Mouse (Mus musculus): ENCODE data around the gene Prkci. TPM values are rescaled to one million over a fixed set of nuclear protein-coding genes. Genes with fewer than 3 reads are reported as not detected.
A peak's percentile ranks its signal among the peaks of the same experiment; 100 is the strongest.

The Prkci gene
- total RNA-seq, 2 experiments from 2014 or later: 64.8 to 66.3 TPM

GRCm38 (mm10) chr3:31038689-31039088 is 43.1 kb downstream of the Prkci start:
- DNase-seq (ENCODE audit: low spot score in 2 of 2): no peak

GRCm38 (mm10) chr3:31042992-31043391 is 47.4 kb downstream of the Prkci start:
- DNase-seq (ENCODE audit: low spot score in 2 of 2): no peak

DNA sequence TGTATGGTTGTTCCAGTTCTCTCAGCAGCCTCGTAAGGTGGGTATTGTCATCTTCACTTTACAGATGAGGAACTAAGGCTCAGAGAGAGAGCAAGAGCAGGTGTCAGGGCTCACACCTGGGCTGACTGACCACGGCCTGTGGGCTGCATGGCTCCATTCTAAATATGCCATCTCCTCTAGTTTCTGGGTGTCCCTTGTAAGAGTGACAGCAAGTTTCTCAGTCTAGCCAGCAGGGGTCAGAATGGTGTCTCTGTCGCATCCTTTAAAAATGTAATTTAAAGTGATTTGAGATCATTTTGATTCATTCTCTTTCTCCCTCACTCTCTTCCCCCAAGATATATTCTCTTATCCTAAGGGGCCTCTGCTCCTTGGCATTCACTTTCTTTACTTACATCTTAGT is 51.7 kb downstream of the Prkci start:
- DNase-seq (ENCODE audit: low spot score in 2 of 2): no peak

DNA sequence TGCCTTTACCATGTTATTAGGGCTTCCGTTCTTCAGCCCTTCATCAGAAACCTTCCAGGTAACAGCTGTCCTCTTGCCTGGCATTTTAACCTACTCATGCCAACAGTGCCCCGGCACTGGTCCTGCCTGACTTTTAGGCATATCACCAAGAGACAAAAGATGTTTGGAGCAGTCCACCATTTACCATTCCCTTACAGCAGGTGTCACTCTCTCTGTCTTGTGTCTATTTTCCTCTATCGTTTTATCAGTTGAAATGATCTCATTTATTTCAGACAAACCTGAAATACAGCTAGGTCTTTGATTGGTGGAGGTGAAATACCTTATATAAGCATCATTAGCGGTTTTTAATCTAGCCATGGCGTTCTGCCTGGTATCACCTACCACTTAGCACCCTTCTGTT is 53.5 kb downstream of the Prkci start:
- no peak for DNase-seq (ENCODE audit: low spot score in 2 of 2)

- no peak for DNase-seq (ENCODE audit: low spot score in 2 of 2)
These were observed 54.8 kb downstream of the Prkci start for GRCm38 (mm10) chr3:31050375-31050774.

DNA sequence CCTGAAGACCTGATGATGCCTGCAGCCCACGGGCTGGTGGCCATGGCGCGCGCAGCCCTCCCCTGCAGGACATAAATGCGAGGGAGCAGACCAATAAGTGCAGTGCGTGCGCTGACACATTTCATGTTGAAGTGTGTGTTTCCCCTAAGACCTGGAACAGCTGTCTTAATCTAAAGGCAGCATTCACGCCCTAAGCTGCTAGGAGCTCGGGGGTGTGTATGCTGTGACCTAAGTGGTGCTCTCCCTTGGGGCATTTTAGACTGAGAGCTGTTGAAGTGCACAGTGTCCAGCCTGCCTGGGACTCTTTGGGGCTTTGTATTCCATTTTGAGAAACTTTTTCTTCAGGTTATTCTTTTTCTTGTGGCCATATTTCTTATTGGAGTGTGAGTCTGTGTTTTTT is 56.2 kb downstream of the Prkci start:
- no peak for DNase-seq (ENCODE audit: low spot score in 2 of 2)

DNA sequence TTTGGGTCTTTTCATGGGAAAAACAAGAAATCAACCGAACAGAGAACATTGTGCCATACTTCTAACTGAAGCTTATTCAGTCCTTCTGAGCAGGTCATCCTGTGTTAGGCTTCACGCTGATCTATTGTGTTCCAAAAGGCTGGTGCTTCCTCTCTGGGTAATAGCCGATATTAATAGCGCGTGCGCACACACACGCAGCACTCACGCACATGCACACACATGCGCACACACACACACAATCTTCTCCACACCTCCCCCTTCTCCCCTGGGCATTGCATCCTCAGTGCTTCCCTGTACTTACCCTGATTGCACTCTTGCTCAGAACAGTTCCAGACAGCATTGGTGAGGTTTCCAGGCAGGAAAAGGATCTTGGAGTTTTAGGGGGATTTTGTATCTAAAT is 57.6 kb downstream of the Prkci start:
- DNase-seq (ENCODE audit: low spot score in 2 of 2): no peak

GRCm38 (mm10) chr3:31054888-31055287 is 59.3 kb downstream of the Prkci start:
- DNase-seq (ENCODE audit: low spot score in 2 of 2): no peak

GRCm38 (mm10) chr3:31056047-31056650 is 60.6 kb downstream of the Prkci start:
- no peak for DNase-seq (ENCODE audit: low spot score in 2 of 2)

- DNase-seq (ENCODE audit: low spot score in 2 of 2): peak; percentile 67 to 68
These were observed 61.4 kb downstream of the Prkci start for GRCm38 (mm10) chr3:31056651-31057627.

- no peak for DNase-seq (ENCODE audit: low spot score in 2 of 2)
These were observed 65.2 kb downstream of the Prkci start for GRCm38 (mm10) chr3:31060745-31061102.

- no peak for DNase-seq (ENCODE audit: low spot score in 2 of 2)
These were observed 65.7 kb downstream of the Prkci start for GRCm38 (mm10) chr3:31061103-31061785.

DNA sequence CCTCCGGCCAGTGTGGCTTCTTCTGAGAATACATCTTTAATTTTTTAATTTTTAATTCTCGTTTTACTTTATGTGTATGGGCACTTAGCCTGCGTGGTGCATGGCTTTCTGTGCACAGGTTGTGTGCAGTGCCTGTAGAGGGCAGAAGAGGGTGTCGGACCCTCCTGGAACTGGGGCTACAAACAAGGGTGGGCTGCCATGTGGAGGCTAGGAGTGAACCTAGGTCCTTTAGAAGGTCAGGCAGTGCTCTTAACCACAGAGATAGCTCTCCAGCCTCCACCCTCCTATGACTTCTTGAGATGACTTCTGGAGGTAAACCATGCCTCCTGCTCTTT is 66.2 kb downstream of the Prkci start:
- DNase-seq (ENCODE audit: low spot score in 2 of 2): no peak

DNA sequence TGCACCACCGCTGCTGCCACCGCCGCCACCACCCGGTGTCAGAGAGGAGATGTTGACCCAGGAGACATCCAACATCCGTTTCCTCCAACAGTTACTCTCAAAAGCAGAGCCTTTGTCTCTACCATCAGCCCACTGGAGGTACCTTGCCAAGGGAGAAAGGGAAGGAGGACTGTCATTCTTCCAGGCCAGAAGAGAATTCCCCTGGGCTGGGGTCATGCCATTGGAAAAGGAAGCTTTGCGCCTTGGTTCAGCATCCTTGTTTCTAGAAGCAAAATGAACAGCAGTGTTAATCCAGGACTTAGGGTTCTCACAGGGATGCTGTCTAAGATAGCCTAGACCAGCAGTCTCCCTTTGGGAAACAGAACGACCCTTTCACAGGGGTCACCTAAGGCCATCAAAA is 66.8 kb downstream of the Prkci start:
- DNase-seq (ENCODE audit: low spot score in 2 of 2): no peak

GRCm38 (mm10) chr3:31068482-31068881 is 72.9 kb downstream of the Prkci start:
- no peak for DNase-seq (ENCODE audit: low spot score in 2 of 2)

DNA sequence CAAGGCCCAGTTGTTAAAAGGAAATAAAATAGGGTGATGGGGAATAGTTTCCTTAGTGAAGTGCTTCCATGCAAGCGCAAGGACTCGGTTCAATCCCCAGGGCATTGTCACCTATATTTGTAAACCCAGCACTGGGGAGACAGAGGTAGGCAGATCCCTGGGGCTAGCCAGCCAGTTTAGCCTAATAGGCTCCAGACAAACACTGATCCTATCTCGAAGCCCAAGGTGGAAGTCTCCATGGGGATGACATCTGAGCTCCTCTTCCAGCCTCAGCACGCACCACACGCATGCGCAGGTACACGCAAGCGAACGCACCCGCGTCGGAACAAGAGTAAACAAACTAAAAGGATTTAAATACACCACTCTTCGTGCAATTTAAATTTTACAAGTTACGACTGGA is 76.3 kb downstream of the Prkci start:
- DNase-seq (ENCODE audit: low spot score in 2 of 2): no peak

DNA sequence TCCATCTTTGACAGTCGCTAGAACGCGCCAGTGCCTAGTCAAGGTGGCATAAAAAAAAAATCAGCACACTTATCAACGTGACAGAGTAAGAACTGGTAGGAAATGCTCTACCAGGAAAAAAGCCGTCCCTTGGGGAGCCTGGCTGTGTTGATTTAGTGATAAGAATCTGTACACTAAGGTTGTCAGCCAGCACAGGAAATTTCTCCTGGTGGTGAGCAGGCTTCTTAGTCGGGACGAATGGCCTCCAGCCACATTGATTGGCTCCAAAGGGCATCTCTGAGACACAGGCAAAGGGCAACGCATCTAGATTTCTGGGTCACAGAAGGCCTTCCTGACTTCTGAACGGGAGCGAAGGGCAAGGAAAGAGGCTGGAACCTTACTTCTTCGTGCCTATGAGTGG is 80.3 kb downstream of the Prkci start:
- DNase-seq (ENCODE audit: low spot score in 2 of 2): no peak

GRCm38 (mm10) chr3:31077068-31077703 is 81.6 kb downstream of the Prkci start:
- no peak for DNase-seq (ENCODE audit: low spot score in 2 of 2)

- no peak for DNase-seq (ENCODE audit: low spot score in 2 of 2)
These were observed 83.9 kb downstream of the Prkci start for GRCm38 (mm10) chr3:31079450-31079849.

DNA sequence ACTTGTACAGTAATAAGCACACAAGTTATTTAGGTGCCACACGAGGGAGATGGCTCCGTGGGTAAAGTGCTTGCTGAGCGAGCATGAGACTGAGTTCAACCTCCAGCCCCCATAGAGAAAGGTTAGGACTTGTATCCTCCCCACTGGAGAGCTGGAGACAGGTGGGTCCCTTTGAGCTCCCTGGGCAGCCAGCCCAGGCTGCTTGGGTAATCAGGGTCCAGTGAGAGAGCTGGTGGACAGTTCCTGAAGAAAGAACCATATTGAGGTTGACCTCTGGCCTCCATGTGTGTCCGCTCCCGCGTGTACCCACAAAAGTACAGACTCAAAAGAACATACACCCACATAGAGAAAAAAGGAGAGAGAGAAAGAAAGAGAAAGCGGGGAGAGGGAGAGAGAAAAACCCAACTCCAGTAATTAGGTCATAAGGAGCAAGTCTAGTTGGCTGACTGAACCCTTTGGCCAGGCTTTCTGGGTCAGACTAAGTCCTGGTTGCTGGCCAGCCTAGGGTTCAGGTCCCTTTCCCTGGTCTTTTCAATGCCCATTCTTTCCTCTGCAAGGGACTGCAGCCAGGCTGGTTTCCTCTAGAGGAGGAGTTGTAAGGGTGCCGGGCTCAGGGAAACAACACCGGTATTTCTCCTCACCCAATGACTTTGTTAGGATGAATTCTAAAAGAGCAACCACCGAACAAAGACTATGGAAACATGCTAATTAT is 85.4 kb downstream of the Prkci start:
- DNase-seq (ENCODE audit: low spot score in 2 of 2): no peak

Measured in left cerebral cortex, adult 18-20 months (tissue).